Mouse (Mus musculus): ENCODE data around the gene Vmn1r163. TPM values are rescaled to one million over a fixed set of nuclear protein-coding genes. Genes with fewer than 3 reads are reported as not detected.

The Vmn1r163 gene
- total RNA-seq (2023), result not detected

GRCm38 (mm10) chr7:23055240-23055639, at the start of gene Vmn1r163:
TSS of gene Vmn1r163 (plus strand) at chr7:23055540.

GRCm38 (mm10) chr7:23019823-23020222, 35.5 kb upstream of the Vmn1r163 start, which contains the start of gene Gm4216:
TSS of gene Gm4216 (minus strand) at chr7:23019923.

DNA sequence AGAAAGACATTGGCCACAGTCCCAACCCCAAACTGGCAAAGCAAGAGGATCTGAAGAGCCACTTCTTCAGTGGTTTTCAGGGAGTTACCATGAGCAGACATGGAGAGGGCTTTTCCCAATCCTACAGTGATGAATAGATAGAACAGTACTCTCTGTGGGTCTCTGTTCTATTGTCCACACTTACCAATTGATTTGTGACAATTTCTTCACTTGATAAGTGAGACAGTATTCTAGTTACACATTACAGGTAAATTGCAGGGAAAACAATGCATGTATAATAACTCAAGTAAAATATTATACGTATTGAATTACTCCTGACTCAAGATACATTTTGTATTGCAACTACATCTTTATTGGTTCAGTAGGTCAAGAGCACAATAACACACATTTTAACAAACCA, 12.0 kb downstream of the Vmn1r163 start, which contains the start of gene Gm8720:
Gene Gm8720 (minus strand): TSS at position 101 of the 400 bp plus-strand sequence.

Other genes starting within 250 kb of the Vmn1r163 start
- gene Vmn1r159, start 211.9 kb upstream of the Vmn1r163 start, total RNA-seq (2023), result not detected
- gene Vmn1r160, start 184.3 kb upstream of the Vmn1r163 start, total RNA-seq (2023), result not detected
- gene Gm4214, start 70.9 kb upstream of the Vmn1r163 start, total RNA-seq (2023), result not detected
- gene Gm4216, start 35.6 kb upstream of the Vmn1r163 start, total RNA-seq (2023), result not detected
- gene Gm8720, start 11.9 kb downstream of the Vmn1r163 start, total RNA-seq (2023), result not detected
- not detected for gene Gm10662, start 88.9 kb downstream of the Vmn1r163 start, total RNA-seq (2023)
- gene Vmn1r165, start 161.8 kb downstream of the Vmn1r163 start, total RNA-seq (2023), result not detected
- gene Vmn1r166, start 196.1 kb downstream of the Vmn1r163 start, total RNA-seq (2023), result not detected
- gene Gm6902, start 223.4 kb downstream of the Vmn1r163 start, total RNA-seq (2023), result not detected
- not detected for gene Nlrp4e, start 245.7 kb downstream of the Vmn1r163 start, total RNA-seq (2023)

All from T-cell, adult 66 days (primary cell).